Mouse (Mus musculus): ENCODE results near the gene Gm5678. TPM values are rescaled to one million over a fixed set of nuclear protein-coding genes. Genes with fewer than 3 reads are reported as not detected.

Gm5678 gene
- total and polyA plus RNA-seq, 2 experiments from 2014 or later, result not detected

DNA sequence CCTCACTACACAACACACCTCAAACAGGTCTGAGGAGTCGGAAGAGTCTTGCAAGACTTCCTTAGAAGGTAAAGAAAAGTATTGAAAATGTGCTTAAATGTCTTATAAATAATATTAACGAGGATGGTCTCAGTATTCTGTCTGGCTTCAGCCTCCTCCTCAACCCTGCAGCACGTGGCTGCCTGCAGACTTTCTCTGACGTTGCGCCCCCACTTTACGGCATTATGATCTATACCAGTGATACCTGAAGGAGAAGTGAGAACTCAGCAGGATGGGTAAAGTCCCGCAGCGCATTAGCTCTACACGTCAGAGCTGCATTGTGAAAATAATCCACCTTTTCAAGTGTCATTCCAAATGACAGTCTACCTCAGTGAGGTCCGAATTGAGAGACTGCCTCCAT lies 33.4 kb upstream of the Gm5678 start:
- no peak for ATAC-seq (ENCODE audit: low FRiP score)
- DNase-seq (ENCODE audit: low spot score), result no peak
- Histone ChIP-seq H3K27me3 (ENCODE audit: insufficient read depth, low read length) (no peaks in the 10 kb centered on the region), H3K4me3 (ENCODE audit: low read depth, low read length) (no peak overlapping the region), H3K4me1 (ENCODE audit: insufficient read depth, low read length) (no peaks in the 10 kb centered on the region), H3K9ac (replicated peaks; ENCODE audit: low read length, poor library complexity, severe bottlenecking) (no peak overlapping the region), H3K27ac (ENCODE audit: low read depth, low read length) (no peak overlapping the region), H3K9me3 (ENCODE audit: low read length) (no peaks in the 10 kb centered on the region), H3K4me2 (ENCODE audit: low read depth, low read length, poor library complexity, severe bottlenecking) (no peak overlapping the region), H3K36me3 (ENCODE audit: insufficient read depth, low read length) (peaks cover 59% of the 10 kb centered on the region)
- WGBS, result 88% methylated on average over 10 of the region's 10 CpGs
- TF ChIP-seq CTCF (IDR thresholded peaks at IDR 0.05), result no peak

DNA sequence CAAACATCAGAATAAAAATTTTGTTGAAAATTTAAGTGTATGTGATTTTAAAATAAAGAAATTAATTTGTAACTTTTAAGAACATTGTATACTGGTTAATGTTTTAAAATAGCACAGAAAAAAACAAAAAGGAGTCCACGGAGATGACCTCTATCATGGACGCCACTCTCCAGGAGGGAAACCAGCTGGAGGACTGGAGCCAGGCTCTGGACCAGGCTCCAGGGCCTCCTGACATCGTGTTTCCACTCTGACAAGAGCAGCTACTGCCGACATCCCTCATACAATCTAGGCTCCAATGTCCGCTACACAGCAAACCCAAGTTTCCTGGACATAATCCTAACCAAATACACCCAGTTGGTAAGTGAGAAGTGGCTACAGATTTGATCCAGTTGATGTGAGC lies 32.1 kb upstream of the Gm5678 start:
- ATAC-seq (ENCODE audit: low FRiP score) (no peak), DNase-seq (ENCODE audit: low spot score) (no peak)
- H3K27ac ChIP-seq (ENCODE audit: low read depth, low read length), result no peak overlapping the region
- H3K4me1 ChIP-seq (ENCODE audit: insufficient read depth, low read length), result no peaks in the 10 kb centered on the region
- H3K4me3 ChIP-seq (ENCODE audit: low read depth, low read length), result no peak overlapping the region
- H3K4me2 ChIP-seq (ENCODE audit: low read depth, low read length, poor library complexity, severe bottlenecking), result no peak overlapping the region
- no peak for TF ChIP-seq CTCF (IDR thresholded peaks at IDR 0.05)
- 92% methylated on average over 5 of the region's 5 CpGs for WGBS
- H3K9ac ChIP-seq (replicated peaks; ENCODE audit: low read length, poor library complexity, severe bottlenecking), result no peak overlapping the region
- no peaks in the 10 kb centered on the region for H3K27me3 ChIP-seq (ENCODE audit: insufficient read depth, low read length)
- no peaks in the 10 kb centered on the region for H3K9me3 ChIP-seq (ENCODE audit: low read length)
- peaks cover 46% of the 10 kb centered on the region for H3K36me3 ChIP-seq (ENCODE audit: insufficient read depth, low read length)

DNA sequence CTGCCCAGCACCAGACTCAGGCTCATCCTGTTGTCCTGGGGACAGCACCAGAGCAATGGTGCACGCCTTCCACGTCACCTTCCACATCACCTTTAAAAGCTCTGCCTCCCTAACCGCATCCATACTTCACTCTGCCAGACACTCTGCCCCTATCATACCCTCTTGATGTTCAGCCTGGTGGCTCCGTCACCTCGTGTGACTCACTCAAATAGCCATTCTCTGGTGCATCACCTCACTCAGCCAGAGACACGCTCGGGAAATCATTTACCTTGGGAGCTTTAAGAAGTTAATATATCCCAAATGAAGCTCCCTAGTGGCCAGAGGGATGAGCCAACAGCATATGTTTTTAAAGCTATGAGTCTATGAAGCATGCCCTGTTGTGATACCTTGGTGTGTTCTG lies 31.1 kb upstream of the Gm5678 start:
- Histone ChIP-seq H3K36me3 (ENCODE audit: insufficient read depth, low read length) (peaks cover 42% of the 10 kb centered on the region), H3K9ac (replicated peaks; ENCODE audit: low read length, poor library complexity, severe bottlenecking) (no peak overlapping the region), H3K27me3 (ENCODE audit: insufficient read depth, low read length) (no peaks in the 10 kb centered on the region), H3K27ac (ENCODE audit: low read depth, low read length) (no peak overlapping the region), H3K9me3 (ENCODE audit: low read length) (no peaks in the 10 kb centered on the region), H3K4me2 (ENCODE audit: low read depth, low read length, poor library complexity, severe bottlenecking) (no peak overlapping the region), H3K4me3 (ENCODE audit: low read depth, low read length) (no peak overlapping the region), H3K4me1 (ENCODE audit: insufficient read depth, low read length) (no peaks in the 10 kb centered on the region)
- ATAC-seq (ENCODE audit: low FRiP score) (no peak), DNase-seq (ENCODE audit: low spot score) (no peak)
- 94% methylated on average over 7 of the region's 7 CpGs for WGBS
- no peak for TF ChIP-seq CTCF (IDR thresholded peaks at IDR 0.05)

DNA sequence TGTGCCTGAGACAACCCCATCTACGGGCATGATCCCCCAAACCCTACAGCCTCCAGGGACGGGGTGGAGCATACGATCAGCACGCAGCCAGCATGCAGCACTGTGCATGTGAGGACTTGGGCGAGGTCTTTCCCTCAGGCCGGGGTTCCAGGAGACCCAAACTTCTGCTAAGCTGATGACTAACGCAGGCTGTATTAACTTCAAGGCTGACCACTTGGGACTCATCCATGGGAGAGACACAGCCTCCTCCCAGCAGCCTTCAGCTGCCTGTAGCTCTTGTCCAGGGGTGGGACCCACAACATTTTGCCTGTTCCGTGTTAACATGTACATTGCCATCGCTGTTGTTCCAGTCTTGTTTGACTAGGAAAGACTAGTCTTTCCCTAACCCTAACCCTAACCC lies 30.3 kb upstream of the Gm5678 start:
- no peak overlapping the region for H3K4me3 ChIP-seq (ENCODE audit: low read depth, low read length)
- ATAC-seq (ENCODE audit: low FRiP score) (no peak), DNase-seq (ENCODE audit: low spot score) (no peak)
- no peak overlapping the region for H3K4me2 ChIP-seq (ENCODE audit: low read depth, low read length, poor library complexity, severe bottlenecking)
- H3K4me1 ChIP-seq (ENCODE audit: insufficient read depth, low read length), result no peaks in the 10 kb centered on the region
- H3K36me3 ChIP-seq (ENCODE audit: insufficient read depth, low read length), result peaks cover 41% of the 10 kb centered on the region
- H3K27ac ChIP-seq (ENCODE audit: low read depth, low read length), result no peak overlapping the region
- no peak for TF ChIP-seq CTCF (IDR thresholded peaks at IDR 0.05)
- no peaks in the 10 kb centered on the region for H3K27me3 ChIP-seq (ENCODE audit: insufficient read depth, low read length)
- no peaks in the 10 kb centered on the region for H3K9me3 ChIP-seq (ENCODE audit: low read length)
- WGBS, result 97% methylated on average over 9 of the region's 9 CpGs
- no peak overlapping the region for H3K9ac ChIP-seq (replicated peaks; ENCODE audit: low read length, poor library complexity, severe bottlenecking)

DNA sequence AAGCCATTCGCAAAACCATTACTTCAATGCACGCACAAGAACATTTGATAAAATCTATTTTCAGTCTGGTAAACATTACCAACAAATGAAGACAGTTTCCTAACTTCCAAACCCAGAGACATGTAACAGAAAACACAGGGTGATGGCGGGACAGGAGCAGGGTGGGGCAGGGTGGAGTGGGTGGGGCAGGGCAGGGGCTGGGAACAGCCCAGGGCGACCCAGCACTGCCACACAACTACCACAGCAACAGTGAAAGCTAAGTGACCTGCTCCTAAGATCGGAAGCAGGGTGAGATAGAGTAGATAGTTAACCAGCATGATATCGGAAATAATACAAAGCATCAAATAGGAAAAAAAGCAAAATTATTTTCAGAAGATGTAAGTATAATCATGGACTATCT lies 28.4 kb upstream of the Gm5678 start:
- Histone ChIP-seq H3K36me3 (ENCODE audit: insufficient read depth, low read length) (peaks cover 29% of the 10 kb centered on the region), H3K4me1 (ENCODE audit: insufficient read depth, low read length) (peaks cover 2% of the 10 kb centered on the region; the same call in 1 of the 2 replicates), H3K27ac (ENCODE audit: low read depth, low read length) (no peak overlapping the region), H3K9me3 (ENCODE audit: low read length) (no peaks in the 10 kb centered on the region), H3K4me2 (ENCODE audit: low read depth, low read length, poor library complexity, severe bottlenecking) (no peak overlapping the region), H3K9ac (replicated peaks; ENCODE audit: low read length, poor library complexity, severe bottlenecking) (no peak overlapping the region), H3K27me3 (ENCODE audit: insufficient read depth, low read length) (no peaks in the 10 kb centered on the region), H3K4me3 (ENCODE audit: low read depth, low read length) (no peak overlapping the region)
- ATAC-seq (ENCODE audit: low FRiP score), result no peak
- WGBS, result 93% methylated on average over 6 of the region's 6 CpGs
- DNase-seq (ENCODE audit: low spot score), result no peak
- no peak for TF ChIP-seq CTCF (IDR thresholded peaks at IDR 0.05)

DNA sequence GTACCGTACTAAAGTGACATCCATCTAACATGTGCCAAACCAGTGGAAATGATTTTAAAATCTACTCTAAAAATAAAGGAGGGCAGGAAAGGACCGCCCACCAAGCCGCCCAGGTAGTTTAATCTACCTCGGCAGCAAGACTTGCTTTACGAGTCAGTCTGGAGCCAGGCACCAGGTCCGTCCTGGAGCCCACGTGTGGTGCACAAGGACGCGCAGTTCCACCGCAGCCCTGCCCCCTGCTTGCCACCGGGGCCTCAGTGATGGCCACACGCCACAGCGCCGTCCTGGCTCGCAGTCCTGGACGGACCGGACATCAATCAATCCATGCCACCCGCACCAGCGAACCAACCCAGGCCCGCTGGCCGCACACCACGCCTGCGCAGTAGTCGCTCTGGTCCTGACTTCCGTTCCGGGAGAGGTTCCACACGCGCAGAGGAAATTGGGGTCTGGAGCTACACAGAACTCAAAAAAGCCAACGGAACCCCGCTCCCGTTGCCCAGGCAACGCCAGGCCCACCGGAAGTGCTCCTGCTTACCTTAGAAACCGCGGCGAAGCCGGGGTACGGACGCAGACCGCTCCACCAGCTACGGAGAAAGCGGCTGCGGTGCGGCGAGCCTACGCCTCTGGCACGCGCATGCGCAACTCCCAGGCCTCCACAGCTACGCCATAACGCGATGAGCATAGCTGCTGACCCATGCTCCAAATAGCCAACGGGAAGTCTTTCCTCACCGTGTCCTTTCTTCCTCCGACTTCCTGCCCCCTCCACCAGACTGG lies 24.3 kb upstream of the Gm5678 start, which contains the start of gene Setd4:
Setd4 (minus strand) TSS at position 625 of the 774 bp plus-strand sequence.
- Histone ChIP-seq H3K9me3 (ENCODE audit: low read length) (no peaks in the 10 kb centered on the region), H3K4me1 (ENCODE audit: insufficient read depth, low read length) (peaks cover 2% of the 10 kb centered on the region; the same call in 1 of the 2 replicates), H3K27me3 (ENCODE audit: insufficient read depth, low read length) (no peaks in the 10 kb centered on the region; the same call in 1 of the 2 replicates), H3K27ac (ENCODE audit: low read depth, low read length) (peak within 1 kb of the TSS; percentile 89), H3K36me3 (ENCODE audit: insufficient read depth, low read length) (peaks cover 5% of the 10 kb centered on the region; the same call in 1 of the 2 replicates), H3K4me2 (ENCODE audit: low read depth, low read length, poor library complexity, severe bottlenecking) (peak within 1 kb of the TSS; percentile 86), H3K9ac (replicated peaks; ENCODE audit: low read length, poor library complexity, severe bottlenecking) (peak within 1 kb of the TSS; percentile 72), H3K4me3 (ENCODE audit: low read depth, low read length) (peak within 1 kb of the TSS; percentile 58)
- WGBS, result 2% methylated on average over 54 of the region's 55 CpGs
- DNase-seq (ENCODE audit: low spot score), result peak; percentile 95
- peak; percentile 89 for ATAC-seq (ENCODE audit: low FRiP score)
- peak; percentile 36; the same call in 1 of the 2 replicates for TF ChIP-seq CTCF (IDR thresholded peaks at IDR 0.05)

All from midbrain, postnatal 0 days (tissue).